Mouse (Mus musculus) intestine, postnatal 0 days (tissue): ENCODE results near the gene Cavin2. TPM values are rescaled to one million over a fixed set of nuclear protein-coding genes. Genes with fewer than 3 reads are reported as not detected.

ENCODE experiments used
- ATAC-seq: fragments of 200-750 bp; cut with Nextera tagmentation; 2 replicates; pipeline ENCODE4 v1.8.0; 2017; ENCODE audit warnings: mild to moderate bottlenecking, moderate TSS enrichment, moderate library complexity
- H3K27ac ChIP-seq: fragments of 300-500 bp; sonication (generic); 2 replicates; pipeline ENCODE4 v1.5.1; 2014; ENCODE audit warnings: mild to moderate bottlenecking, low read depth, low read length, moderate library complexity
- H3K27me3 ChIP-seq: fragments of 300-500 bp; sonication (generic); replicated peaks from 2 replicates; pipeline ENCODE4 v1.6.1; 2014; ENCODE audit warnings: low read length, mixed read lengths; ENCODE audit not compliant: control insufficient read depth, insufficient read depth
- H3K36me3 ChIP-seq: fragments of 300-500 bp; sonication (generic); 2 replicates; pipeline ENCODE4 v1.6.1; 2014; ENCODE audit warnings: mild to moderate bottlenecking, moderate library complexity; ENCODE audit not compliant: control insufficient read depth, insufficient read depth
- H3K4me1 ChIP-seq: fragments of 300-500 bp; sonication (generic); replicated peaks from 2 replicates; pipeline ENCODE4 v1.6.1; 2014; ENCODE audit warnings: antibody characterized with exemption, low read length, mixed read lengths; ENCODE audit not compliant: control insufficient read depth, insufficient read depth
- H3K4me2 ChIP-seq: fragments of 300-500 bp; sonication (generic); replicated peaks from 2 replicates; pipeline ENCODE4 v1.6.1; 2014; ENCODE audit warnings: low read depth, mild to moderate bottlenecking, moderate library complexity
- H3K4me3 ChIP-seq: fragments of 300-500 bp; sonication (generic); 2 replicates; pipeline ENCODE4 v1.5.1; 2014; ENCODE audit warnings: low read depth, low read length
- H3K9ac ChIP-seq: fragments of 300-500 bp; sonication (generic); 2 replicates; pipeline ENCODE4 v1.6.1; 2014; ENCODE audit warnings: mild to moderate bottlenecking, low read depth, low read length
- H3K9me3 ChIP-seq: fragments of 300-500 bp; sonication (generic); 2 replicates; pipeline ENCODE4 v1.6.1; 2016; ENCODE audit warnings: mixed run types; ENCODE audit not compliant: control insufficient read depth
- CTCF ChIP-seq: sonication (generic); IDR thresholded peaks from 2 replicates; pipeline ENCODE4 v1.5.1; 2016; ENCODE audit warnings: low read depth, mild to moderate bottlenecking, control low read depth, antibody characterized with exemption, moderate library complexity
- WGBS: fragments of 180-500 bp; shearing (Covaris S2); extraction: QIAGEN DNeasy Blood & Tissue Kit; methylation state at CpG from one replicate; pipeline ENCODE4 v1.1.7; 2014; 5-methylcytosine and 5-hydroxymethylcytosine counted together
- polyA plus RNA-seq: library from polyadenylated mRNA; unstranded; fragments of >200 nt; fragmentation: Nextera tagmentation; extraction: Ambion mirVana; gene quantifications from 2 replicates; pipeline ENCODE4 v1.2.1, GENCODE M21; 2015

Gene Cavin2
- polyA plus RNA-seq, 1 experiment from 2014 or later: 47.0 TPM

DNA sequence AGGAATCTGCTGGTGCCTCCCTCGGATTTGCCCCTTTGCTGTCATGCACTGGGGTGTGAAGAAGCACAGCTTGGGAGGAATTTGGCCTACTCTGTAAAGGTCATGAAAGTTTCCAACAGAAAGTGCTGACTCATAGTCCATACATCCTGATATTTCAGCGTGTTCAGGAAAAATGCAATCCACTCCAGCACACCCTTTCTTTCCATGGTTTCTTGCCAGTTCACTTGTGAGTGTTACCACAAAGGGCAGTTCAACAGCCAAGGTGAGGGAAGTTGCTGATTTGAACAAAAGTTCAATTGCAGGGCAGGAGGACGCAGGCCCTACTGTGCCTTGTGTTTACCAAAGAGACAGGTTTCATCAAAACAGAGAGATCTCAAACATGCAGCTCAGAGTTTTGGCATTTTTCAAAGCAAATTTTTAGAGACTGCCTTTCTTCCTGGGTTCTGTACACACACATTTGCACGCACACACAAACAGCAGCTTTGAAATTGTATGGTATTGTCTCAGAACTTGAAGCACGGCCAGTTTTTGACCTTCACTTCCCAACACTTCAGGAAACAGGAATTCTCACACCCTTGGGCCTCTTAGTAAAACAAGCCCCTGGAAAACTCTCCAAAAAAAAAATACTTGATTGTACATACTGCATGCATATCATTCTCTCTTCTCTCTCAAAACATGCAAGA, 23.7 kb upstream of the Cavin2 start:
- no peak overlapping the region for H3K4me2 ChIP-seq
- H3K4me1 ChIP-seq: no peaks in the 10 kb centered on the region
- H3K9ac ChIP-seq: no peak overlapping the region
- ATAC-seq: no peak
- no peak overlapping the region for H3K27ac ChIP-seq
- no peaks in the 10 kb centered on the region for H3K27me3 ChIP-seq
- no peaks in the 10 kb centered on the region for H3K36me3 ChIP-seq
- no peak for TF ChIP-seq CTCF
- no peaks in the 10 kb centered on the region for H3K9me3 ChIP-seq
- no peak overlapping the region for H3K4me3 ChIP-seq
- 33% methylated on average over 5 of the region's 5 CpGs for WGBS

DNA sequence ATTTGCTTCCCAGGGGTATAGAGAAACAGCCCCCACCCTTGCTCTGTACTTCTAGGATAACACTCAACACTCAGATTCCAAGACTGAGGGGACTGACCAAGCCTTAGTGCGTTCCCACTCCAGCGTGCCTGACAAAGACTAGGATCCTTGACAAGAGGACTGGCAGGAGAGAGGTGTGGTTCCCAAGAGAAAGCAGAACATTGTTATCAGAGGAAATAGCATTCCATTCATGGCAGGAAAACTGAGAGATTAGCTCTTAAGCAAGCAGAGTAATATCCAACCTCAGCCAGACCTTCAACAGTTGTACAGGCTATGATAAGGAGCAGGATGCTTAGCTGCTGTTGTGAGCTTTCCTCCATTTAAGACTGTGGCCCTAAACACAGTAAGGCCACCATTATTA, 23.0 kb upstream of the Cavin2 start:
- Histone ChIP-seq H3K4me1 (no peaks in the 10 kb centered on the region), H3K36me3 (no peaks in the 10 kb centered on the region), H3K4me3 (no peak overlapping the region), H3K9me3 (no peaks in the 10 kb centered on the region), H3K27ac (no peak overlapping the region), H3K27me3 (no peaks in the 10 kb centered on the region), H3K9ac (no peak overlapping the region), H3K4me2 (no peak overlapping the region)
- no peak for ATAC-seq
- TF ChIP-seq CTCF: no peak
- 32% methylated on average over 2 of the region's 2 CpGs for WGBS

DNA sequence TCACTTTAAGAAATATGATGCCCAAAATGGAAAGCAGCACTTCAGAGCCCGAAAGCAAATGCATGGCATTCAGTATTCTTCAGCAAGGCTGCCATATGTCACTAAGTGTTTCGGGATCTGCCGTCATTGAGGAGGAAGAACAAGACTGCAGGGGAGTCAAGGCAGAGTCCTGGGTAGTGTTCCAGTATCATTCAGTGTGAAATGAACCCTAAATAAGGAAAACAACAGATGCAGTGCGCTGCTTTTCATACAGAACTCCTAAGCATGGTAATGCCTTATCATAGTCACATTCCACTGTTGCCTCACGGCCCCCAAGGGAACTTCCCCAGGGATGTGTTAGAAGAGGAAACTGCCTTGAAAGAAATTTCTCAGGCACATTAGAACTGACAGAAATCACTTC, 21.8 kb upstream of the Cavin2 start:
- H3K36me3 ChIP-seq: no peaks in the 10 kb centered on the region
- WGBS: 60% methylated on average over 5 of the region's 5 CpGs
- no peak overlapping the region for H3K4me2 ChIP-seq
- H3K9ac ChIP-seq: no peak overlapping the region
- no peak for TF ChIP-seq CTCF
- ATAC-seq: no peak
- no peaks in the 10 kb centered on the region for H3K4me1 ChIP-seq
- no peaks in the 10 kb centered on the region for H3K27me3 ChIP-seq
- no peaks in the 10 kb centered on the region for H3K9me3 ChIP-seq
- no peak overlapping the region for H3K27ac ChIP-seq
- no peak overlapping the region for H3K4me3 ChIP-seq

DNA sequence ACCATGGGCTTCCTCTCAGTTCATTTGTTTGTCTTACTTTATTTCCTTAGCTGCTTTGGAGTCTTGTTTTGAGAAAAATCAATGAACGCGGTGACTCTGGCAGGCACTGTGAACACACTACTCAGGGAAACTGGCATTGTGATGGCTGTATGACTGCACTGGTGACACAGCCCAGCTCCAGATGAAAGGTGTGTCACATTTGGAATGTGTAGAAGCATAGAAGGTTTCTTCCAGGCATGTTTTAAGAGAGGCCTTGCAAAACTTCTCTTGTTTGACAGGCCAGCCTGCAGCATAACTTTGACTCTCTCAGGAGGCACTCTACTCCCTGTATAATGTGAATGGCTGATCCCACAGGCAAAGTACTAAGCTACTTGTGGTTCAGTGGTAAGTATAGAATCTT, 20.7 kb upstream of the Cavin2 start:
- Histone ChIP-seq H3K27ac (no peak overlapping the region), H3K9me3 (no peaks in the 10 kb centered on the region), H3K4me2 (no peak overlapping the region), H3K4me3 (no peak overlapping the region), H3K4me1 (no peaks in the 10 kb centered on the region), H3K9ac (no peak overlapping the region), H3K27me3 (no peaks in the 10 kb centered on the region), H3K36me3 (no peaks in the 10 kb centered on the region)
- ATAC-seq: no peak
- WGBS: 69% methylated on average over 2 of the region's 2 CpGs
- no peak for TF ChIP-seq CTCF

DNA sequence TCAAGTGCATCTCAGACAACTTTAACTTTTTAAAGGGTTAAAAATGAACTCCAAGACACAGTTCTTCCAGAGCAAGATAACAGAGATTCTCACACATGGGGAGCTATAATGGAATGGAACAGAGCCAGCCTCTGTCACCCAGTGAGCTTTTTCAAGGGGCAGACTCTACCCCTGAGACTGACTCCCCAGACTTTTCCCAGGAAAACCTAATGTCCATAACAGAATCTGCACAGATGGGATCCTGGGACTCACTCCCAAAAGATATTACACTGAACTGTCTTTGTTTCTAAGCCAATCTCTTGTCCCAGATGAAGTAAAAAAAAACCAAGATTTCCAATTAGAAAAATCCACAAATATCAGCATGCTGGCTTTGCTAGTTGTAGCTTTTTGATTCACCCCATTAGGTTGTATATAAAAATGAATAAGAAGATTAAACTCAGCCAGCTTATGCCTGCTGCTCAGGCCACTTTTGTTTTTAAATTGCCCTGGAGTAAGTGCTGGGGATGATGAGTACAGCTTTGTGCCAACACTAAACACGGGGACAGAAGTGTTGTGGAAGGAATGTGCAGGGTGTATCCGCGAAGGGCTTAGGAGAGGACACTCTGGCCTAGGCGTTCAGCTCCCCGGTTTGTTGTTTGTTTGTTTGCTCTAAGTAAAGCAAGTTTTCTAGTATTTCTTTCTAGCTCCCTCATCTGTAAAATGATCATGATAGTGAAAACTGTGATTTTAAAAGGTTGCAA, 18.6 kb upstream of the Cavin2 start:
- Histone ChIP-seq H3K36me3 (no peaks in the 10 kb centered on the region), H3K9me3 (no peaks in the 10 kb centered on the region), H3K4me3 (no peak overlapping the region), H3K9ac (no peak overlapping the region), H3K27ac (no peak overlapping the region), H3K4me2 (no peak overlapping the region), H3K4me1 (no peaks in the 10 kb centered on the region), H3K27me3 (no peaks in the 10 kb centered on the region)
- WGBS: 60% methylated on average over 5 of the region's 5 CpGs
- TF ChIP-seq CTCF: no peak
- ATAC-seq: no peak

DNA sequence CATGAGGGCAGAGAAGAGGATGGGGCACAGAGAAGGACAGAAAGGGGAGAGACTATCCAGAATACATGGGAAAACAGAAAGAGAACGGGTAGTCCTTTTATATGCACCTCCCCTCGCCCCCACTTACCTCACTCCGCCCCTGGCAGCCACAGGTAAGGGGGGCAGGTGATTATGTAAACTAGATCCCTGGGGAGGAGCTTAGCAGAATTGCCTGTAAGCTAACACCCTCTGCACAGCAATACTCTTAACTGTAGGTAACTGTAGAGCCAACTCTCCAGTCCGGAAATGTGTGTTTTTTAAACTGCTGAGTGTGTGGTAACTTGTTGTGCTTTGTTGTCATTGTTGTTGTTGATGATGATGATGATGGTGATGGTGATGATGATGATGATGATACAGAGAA, 17.1 kb upstream of the Cavin2 start:
- no peak for ATAC-seq
- H3K36me3 ChIP-seq: no peaks in the 10 kb centered on the region
- H3K27me3 ChIP-seq: no peaks in the 10 kb centered on the region
- H3K27ac ChIP-seq: no peak overlapping the region
- TF ChIP-seq CTCF: no peak
- H3K4me3 ChIP-seq: no peak overlapping the region
- no peaks in the 10 kb centered on the region for H3K4me1 ChIP-seq
- 62% methylated on average over 4 of the region's 4 CpGs for WGBS
- no peak overlapping the region for H3K9ac ChIP-seq
- H3K9me3 ChIP-seq: no peaks in the 10 kb centered on the region
- no peak overlapping the region for H3K4me2 ChIP-seq
